In genomic region chr16:35054432-35055193, GRCm38 (mm10) we compare ENCODE assay signal across 16 mouse cellular contexts. TPM values are rescaled to one million over a fixed set of nuclear protein-coding genes. Genes with fewer than 3 reads are reported as not detected.
A peak's percentile ranks its signal among the peaks of the same experiment; 100 is the strongest.
DNase-seq lines count a peak whose midpoint lies in the region; ATAC-seq and TF ChIP-seq lines count a peak whose summit lies in the region.
"Had no signal": no experiment of that assay in that cellular context is flagged by ENCODE, and none has a peak within 500 bp of the region (broad histone marks: within the 10 kb centered on the region; RNA-seq: fewer than 3 reads in every experiment).

No protein-coding gene starts in this region.

- H3K9ac ChIP-seq in liver, embryonic 12.5 days: peak overlapping the region; percentile 31; the same call in 1 of the 2 replicates
- H3K9ac ChIP-seq: embryonic facial prominence, embryonic 15.5 days; lung, embryonic 15.5 days had no signal

- H3K9me3 ChIP-seq in liver, embryonic 12.5 days (replicated peaks): no peaks in the 10 kb centered on the region
- H3K9me3 ChIP-seq: embryonic facial prominence, embryonic 15.5 days; lung, embryonic 15.5 days; midbrain, embryonic 10.5 days had no signal

- H3K36me3 ChIP-seq in liver, embryonic 12.5 days: peaks cover 15% of the 10 kb centered on the region
- H3K36me3 ChIP-seq: lung, embryonic 15.5 days had no signal

- H3K4me2 ChIP-seq in liver, embryonic 12.5 days: peak overlapping the region; percentile 48
- H3K4me2 ChIP-seq: embryonic facial prominence, embryonic 15.5 days; lung, embryonic 15.5 days had no signal

- peak; percentile 91 for ATAC-seq in liver, embryonic 12.5 days
- peak; percentile 62 for ATAC-seq in neutrophil, adult 5-6 weeks (ENCODE audit: extremely low read depth, insufficient number of reproducible peaks, low FRiP score, poor library complexity, severe bottlenecking)
- ATAC-seq: forebrain, embryonic 14.5 days had no signal

- no peak overlapping the region for H3K27ac ChIP-seq in layer of hippocampus, adult 2 months
- H3K27ac ChIP-seq in liver, embryonic 12.5 days: peak overlapping the region; percentile 72
- H3K27ac ChIP-seq: embryonic facial prominence, embryonic 15.5 days; gastrocnemius, adult 2 months; lung, embryonic 15.5 days; midbrain, embryonic 10.5 days had no signal

- no peak overlapping the region for H3K4me3 ChIP-seq in layer of hippocampus, adult 2 months
- H3K4me3 ChIP-seq in liver, embryonic 12.5 days: no peak overlapping the region
- H3K4me3 ChIP-seq: embryonic facial prominence, embryonic 15.5 days; gastrocnemius, adult 2 months; lung, embryonic 15.5 days; midbrain, embryonic 10.5 days had no signal

- no peak for TF ChIP-seq CTCF in layer of hippocampus, adult 2 months (conservative IDR thresholded peaks at IDR 0.05)

- WGBS in liver, embryonic 12.5 days (ENCODE audit: insufficient replicate concordance): 51% methylated on average over 8 of the region's 8 CpGs

- DNase-seq in layer of hippocampus, adult 9-11 months: peak; percentile 37
- DNase-seq in layer of hippocampus, adult 2 months (ENCODE audit: low spot score in 2 of 2): no peak
- peak; percentile 34 for DNase-seq in c-Kit-positive CD71-positive TER-119-negative erythroid progenitor cells, embryonic 14.5 days (ENCODE audit: low read depth)
- DNase-seq in urinary bladder, postnatal 10 days (ENCODE audit: low spot score): no peak
- no peak for DNase-seq in embryo, embryonic 11 days
- no peak for DNase-seq in gastrocnemius, postnatal 4 days (ENCODE audit: low spot score in 2 of 2)
- DNase-seq: adrenal gland, postnatal 25 days; cerebellum, adult 11 months; gastrocnemius, adult 2 months; thymus, adult 18-20 months had no signal

- no peaks in the 10 kb centered on the region for H3K27me3 ChIP-seq in liver, embryonic 12.5 days (replicated peaks)
- H3K27me3 ChIP-seq: embryonic facial prominence, embryonic 15.5 days; lung, embryonic 15.5 days had no signal

- H3K4me1 ChIP-seq in liver, embryonic 12.5 days: peaks cover 54% of the 10 kb centered on the region
- H3K4me1 ChIP-seq: embryonic facial prominence, embryonic 15.5 days; lung, embryonic 15.5 days had no signal

RNA-seq across cellular contexts. Expression of gene Hacd2, which starts 32.4 kb away (rescaled TPM):
- total RNA-seq in layer of hippocampus, adult 2 months (2021): 10 to 100 TPM; 32.7 to 41.7 TPM
- polyA plus RNA-seq in liver, embryonic 12.5 days (2016; fragmentation: Nextera tagmentation; extraction: Ambion mirVana): 81.7 and 82.9 TPM in 2 replicates
- total RNA-seq in neutrophil, adult 5-6 weeks (2017): 7.1 and 9.5 TPM in 2 replicates
- total RNA-seq in gastrocnemius, postnatal 4 days (2021): 1 to 10 TPM; 6.2 to 9.8 TPM

Comparison
In these comparisons a context has a peak if more than half of its experiments do, and no peak if none do; other contexts are left out.
1. DNase-seq: peak in layer of hippocampus, adult 9-11 months (single experiment) and c-Kit-positive CD71-positive TER-119-negative erythroid progenitor cells, embryonic 14.5 days (single experiment); none in layer of hippocampus, adult 2 months (0 of 2), urinary bladder, postnatal 10 days (single experiment), embryo, embryonic 11 days (single experiment) and gastrocnemius, postnatal 4 days (0 of 2).